Mouse (Mus musculus) adrenal gland, postnatal 36 days (tissue): ENCODE results near the gene Rxra. TPM values are rescaled to one million over a fixed set of nuclear protein-coding genes. Genes with fewer than 3 reads are reported as not detected.

Experiments used
- DNase-seq, 2 experiments: peaks; one replicate each; pipeline ENCODE4 v3.0.0; 2021; ENCODE audit warnings: mixed read lengths in 1 of 2
- total RNA-seq, 2 experiments: library from RNA; stranded (reverse); gene quantifications; 2 replicates each; pipeline ENCODE4 v1.2.3; 2021

Gene Rxra
- total RNA-seq, 2 experiments from 2014 or later: 49.2 to 51.4 TPM

DNA sequence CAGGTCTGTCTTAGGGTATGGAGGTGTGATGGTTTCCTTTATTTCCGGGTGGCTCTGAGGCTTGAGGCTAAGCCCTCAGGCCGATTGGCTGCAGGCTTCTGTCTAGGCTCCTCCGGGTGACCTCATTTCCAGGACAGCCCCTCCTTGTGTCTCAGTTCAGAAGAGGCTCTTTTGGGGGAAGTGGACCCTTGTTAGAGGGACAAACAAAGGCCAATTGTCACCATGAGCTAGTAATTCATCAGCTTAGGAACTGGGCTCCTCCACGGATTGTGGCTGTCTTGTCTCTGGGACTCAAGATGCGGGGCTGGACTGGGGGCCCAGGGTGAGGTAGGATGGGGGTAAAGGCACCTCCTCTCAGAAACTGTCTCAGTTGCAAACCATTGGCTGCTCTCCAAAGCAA is 5.5 kb upstream of the Rxra start:
- no peak for DNase-seq

DNA sequence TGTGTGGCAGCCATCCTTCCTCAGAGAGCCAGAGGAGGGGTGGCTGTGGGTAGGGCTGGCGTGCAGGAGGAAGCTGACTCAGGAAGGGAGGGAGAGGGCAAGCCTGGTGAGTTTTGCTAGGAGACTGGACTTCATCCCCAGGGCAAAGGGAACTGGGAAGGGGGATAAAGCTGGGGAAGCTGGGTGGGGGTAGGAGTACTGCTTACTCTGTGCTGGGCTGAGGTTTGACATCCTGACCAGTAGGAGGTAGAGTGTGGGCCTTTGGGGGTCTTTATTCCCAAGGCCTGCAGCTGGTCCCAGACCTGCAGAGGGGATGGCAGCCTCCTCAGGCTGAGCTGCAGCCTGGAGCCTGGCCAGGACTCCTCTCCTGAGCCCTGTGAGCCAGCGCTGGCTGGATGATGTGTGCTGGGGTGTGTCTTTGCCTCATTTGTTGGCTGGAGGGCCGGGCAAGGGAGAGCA is 4.6 kb upstream of the Rxra start:
- peak; percentile 55 to 74 for DNase-seq

DNA sequence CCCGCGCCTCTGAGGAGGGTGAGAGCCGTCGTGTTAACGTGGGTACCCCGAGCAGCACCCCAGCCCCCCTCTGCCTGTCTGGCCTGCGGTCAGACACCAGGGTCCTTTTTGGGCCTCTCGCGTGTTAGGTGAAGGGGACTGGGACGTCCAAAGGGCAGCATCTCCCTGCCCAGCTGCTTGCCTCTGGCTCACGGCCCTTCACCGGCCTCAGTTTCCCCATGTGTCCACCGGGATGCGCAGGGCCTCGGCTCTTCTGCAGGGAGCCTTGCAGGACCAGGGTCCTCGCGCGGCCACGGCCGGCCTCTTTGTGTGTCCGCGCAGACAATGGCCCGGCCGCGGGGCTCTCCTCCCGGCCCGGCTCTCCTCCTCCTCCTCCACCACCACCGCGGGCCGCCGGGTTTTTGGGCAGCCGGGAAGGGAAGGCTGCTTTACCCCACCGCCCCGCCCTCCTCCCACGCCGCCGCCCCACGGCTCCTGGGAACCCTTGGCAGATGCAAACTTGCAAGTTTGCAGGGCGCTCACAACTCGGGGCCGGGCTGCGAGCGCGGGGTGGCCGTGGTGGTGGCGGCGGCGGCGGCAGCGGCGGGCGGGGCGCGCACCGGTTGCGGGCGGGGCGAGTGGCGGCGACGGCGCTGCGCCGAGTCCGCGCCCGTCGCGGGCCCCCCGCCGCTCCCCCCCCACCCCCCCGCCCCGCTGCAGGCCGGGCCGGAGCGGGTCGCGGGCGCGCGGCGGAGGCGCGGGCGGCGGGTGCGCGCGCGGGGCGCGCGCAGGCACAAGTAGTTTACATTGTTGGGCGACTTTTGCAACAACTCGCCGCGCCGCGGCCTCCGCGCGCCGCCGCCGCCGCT is 462 bp downstream of the Rxra start:
- peak; percentile 85 to 88 for DNase-seq

GRCm38 (mm10) chr2:27677411-27678310 is 1.4 kb downstream of the Rxra start:
- peak; percentile 58 to 73 for DNase-seq

DNA sequence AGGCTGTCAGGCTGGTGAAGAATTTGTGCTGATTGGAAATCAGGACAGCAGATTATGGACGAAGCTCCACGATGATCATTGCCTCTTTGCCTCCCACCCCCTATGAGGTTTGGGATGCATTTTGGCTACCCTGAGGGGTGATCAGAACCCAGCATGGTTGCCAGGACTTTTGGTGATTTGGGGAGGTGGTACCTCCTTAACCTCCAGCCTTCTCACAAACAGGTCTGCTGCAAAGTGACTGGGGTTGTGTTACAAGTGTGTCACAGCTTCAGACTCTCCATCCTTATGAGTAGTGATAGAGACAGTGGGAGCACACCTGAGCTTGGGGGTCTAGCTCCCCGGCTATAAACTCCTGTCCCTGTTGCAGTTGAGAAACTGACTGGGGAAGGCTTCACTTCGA is 2.1 kb downstream of the Rxra start:
- DNase-seq: no peak

DNA sequence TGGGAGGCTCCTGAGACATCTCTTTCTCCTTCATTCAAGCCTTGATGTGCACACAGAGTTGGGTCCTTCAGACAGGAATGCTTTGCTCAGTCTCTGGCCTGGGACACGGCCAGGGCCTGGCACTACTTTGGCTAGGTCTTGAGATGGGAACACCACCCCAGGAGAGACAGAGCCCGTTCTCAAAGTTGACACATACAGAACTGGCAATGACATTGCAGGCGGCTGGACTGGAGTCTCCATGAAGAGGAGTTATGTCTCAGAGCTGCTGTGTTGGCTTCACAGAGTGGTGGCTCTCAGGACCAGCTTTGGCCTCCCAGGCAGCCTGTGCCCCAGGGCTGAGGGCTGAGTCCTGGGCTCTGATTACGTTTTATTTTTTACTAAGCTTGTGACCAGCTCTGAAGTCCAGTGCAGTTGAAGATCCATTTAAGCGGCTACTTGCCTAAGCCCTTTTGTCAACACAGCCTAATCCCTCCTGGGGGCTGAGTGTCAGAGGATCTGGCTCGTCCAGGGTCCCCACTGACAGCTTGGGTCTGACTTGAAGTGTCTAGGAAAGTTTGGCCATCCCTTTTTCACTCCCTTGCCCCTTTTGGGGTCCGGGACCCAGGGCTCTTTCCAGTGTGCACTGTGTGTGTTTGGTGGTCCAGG is 2.7 kb downstream of the Rxra start:
- no peak for DNase-seq

GRCm38 (mm10) chr2:27679621-27680025 is 3.4 kb downstream of the Rxra start:
- peak; percentile 45 to 49 for DNase-seq

- DNase-seq: no peak
These were observed 3.8 kb downstream of the Rxra start for GRCm38 (mm10) chr2:27680058-27680457.

DNA sequence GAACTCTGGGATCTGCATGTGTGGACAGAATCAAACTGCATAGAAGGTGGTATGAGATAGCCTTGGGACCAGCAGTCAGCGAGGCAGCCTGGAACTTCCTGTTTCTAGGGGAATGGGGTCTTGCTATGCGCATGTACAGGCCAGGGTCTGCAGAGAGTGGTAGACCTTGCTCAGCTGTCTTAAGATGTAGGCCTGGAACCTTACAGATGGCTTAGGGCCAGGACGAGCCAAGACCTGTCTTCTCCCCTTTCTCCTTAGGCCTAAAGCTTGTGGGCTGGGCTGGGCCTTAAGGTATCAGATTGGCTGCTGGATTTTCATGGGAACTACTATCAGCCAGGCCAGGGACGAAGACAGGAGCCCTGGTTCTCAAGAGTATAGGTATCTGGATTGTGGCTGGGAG is 4.4 kb downstream of the Rxra start:
- no peak for DNase-seq

DNA sequence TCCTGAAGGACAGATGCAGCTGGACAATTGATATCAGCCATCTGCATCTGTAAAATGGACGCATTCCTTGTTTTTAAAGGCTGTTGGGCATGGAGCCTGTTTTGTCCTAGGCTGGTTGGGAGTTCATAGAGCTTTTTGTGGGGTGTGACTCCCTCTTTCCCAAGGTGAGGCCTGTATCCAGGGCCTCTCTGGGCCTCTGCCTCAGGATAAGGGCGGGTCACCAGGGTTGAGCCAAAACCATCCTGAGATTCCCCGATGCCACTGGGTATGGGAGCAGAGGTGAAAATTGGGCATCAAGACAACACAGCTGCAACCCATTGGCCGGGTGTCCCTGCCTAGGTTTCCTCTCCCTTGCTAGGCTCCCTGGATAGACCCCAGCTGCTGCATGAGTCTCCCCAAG is 5.2 kb downstream of the Rxra start:
- DNase-seq: no peak

DNA sequence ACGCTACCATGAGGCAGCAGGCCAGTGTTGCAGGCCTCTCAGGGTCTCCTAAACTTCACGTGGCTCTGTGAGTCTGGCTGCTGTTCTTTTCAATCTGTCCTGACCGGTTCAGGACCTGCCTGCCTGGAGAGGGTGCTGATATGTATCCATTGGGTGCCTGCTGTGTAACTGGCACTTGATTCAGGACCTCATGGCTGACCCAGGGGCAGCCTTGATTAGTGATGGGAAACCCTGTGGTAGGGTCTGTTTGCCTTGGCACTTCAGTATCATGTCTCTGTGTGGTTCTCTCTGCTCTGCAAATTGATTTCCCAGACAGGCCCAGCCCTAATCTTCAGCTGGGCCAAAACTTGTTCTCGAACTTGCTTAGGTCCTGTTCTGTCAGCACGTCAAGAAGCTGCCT is 5.9 kb downstream of the Rxra start:
- DNase-seq: no peak

DNA sequence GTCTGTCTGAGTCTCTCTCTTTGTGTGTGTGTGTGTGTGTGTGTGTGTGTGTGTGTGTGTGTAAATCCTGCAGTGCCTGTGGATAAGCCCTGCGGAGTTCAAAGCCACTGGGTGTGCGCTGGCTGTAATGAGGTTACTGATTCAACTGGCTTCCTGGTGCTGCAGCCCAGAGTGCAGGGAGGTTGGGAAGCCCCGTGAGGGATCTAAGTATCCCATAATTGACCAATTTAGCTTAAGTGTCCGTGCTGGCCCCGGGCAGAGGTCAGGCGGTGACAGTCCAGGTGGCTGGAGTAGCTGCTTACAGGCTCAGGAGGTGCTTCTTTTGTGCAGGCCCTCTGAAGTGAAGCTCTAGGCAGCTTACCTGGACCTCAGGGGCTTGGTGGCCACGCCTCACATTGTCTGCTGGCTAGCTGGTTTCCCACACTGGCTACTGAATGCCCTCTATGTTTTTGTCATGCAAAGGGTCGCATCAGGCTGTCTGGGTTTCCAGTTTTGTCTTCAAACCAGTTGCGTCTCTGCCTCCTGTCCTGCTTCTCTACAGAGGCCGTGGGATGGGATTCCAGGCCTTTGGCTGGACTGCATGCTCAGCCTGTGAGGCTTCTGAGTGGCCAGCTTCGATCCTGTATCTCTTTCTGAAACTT is 7.9 kb downstream of the Rxra start:
- no peak for DNase-seq

GRCm38 (mm10) chr2:27685917-27686316 is 9.7 kb downstream of the Rxra start:
- no peak for DNase-seq

GRCm38 (mm10) chr2:27686335-27686734 is 10.1 kb downstream of the Rxra start:
- DNase-seq: no peak

DNA sequence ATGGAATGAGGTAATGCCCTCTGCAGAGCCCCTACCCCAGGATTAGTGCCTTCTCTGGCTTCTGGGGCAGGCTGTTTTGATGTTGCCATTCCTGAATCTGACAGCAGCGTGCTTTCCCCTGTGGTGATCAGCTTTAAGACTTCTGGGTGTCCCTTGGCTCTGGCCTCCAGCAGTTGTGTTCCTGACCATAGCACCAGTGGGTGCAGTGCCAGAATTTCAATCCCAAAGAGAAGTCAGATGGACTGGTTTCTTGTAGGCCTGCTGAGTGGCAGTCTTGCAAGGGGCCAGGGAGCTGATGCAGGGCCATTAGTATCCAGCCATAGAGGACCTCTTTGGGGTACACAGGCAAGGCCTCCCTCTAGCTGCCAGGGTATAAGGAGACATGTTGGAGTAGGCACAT is 10.8 kb downstream of the Rxra start:
- DNase-seq: no peak

GRCm38 (mm10) chr2:27687973-27688372 is 11.7 kb downstream of the Rxra start:
- DNase-seq: peak; percentile 54 to 59

GRCm38 (mm10) chr2:27690714-27691113 is 14.5 kb downstream of the Rxra start:
- peak in 1 of 2 experiments; percentile 55 for DNase-seq

DNA sequence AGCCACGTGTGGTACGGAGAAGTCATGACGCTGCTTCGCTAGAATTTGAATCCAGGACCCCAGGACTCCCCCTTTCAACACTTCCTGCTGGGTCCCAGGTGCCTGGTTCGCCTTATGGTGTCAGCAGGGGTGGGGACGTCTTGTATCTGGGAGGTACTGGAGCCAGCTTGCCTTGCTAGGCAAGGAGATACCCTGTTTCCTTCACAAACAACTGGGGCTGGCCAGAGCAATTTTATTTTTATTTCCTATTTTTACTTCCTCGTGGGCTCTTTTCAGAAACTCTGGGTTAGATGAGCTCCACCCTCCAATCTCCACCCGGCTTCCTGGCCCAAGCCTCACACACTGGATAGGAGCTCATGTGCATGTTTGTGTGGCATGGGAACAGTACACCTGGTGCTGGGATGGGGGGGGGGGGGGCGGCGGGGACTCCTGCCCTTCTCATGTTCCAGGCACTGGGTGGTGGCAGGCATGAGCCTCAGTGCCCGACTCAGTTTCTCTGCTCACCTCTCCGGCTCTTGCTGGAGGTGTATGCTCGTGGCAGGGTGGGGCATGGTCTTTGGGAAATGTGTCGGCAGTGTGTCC is 15.0 kb downstream of the Rxra start:
- no peak for DNase-seq

- no peak for DNase-seq
These were observed 16.4 kb downstream of the Rxra start for GRCm38 (mm10) chr2:27692608-27693007.

- no peak for DNase-seq
These were observed 17.4 kb downstream of the Rxra start for GRCm38 (mm10) chr2:27693684-27694083.

- DNase-seq: peak; percentile 70 to 81
These were observed 23.3 kb downstream of the Rxra start for GRCm38 (mm10) chr2:27699574-27699973.

DNA sequence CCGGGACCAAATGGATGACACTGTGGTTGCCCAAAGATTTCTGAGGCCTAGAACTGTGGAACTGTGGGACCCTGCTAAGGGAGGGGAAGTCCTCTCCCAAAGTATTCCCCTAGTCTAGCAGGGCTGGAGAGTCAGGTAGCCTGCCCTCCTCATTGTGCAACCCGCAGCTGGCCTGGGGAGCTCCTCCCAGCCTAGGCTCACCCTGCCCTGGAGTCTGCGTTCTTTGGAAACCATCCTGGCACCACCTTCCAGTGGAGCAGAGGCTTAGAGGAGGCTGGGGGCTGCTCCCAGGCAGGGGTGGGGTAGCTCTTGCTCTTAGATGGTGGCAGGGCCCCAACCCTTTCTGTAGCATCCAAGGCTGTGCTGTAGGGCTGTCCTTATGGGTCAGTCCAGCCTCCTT is 26.0 kb downstream of the Rxra start:
- DNase-seq: peak in 1 of 2 experiments; percentile 49
